Mouse (Mus musculus): ENCODE data around the gene Ddb1.

DNA sequence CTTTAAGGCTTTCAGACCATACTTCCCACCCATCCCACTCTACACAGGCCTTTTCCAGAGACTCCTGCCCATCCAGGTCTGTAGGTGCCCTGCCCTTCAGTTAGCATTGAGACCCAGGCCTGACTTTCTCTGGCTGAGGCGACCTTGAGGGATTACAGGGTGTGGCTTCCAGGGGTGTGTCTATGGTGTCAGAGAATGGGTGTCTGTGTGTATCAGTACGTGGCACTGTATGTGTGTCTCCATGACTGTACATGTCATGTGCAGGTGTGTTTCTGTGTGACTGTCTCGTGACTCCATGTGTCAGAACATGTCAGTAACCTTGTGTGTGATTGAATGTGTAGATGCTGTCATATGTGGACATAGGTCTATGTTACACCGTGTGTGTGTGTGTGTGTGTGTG lies 66.2 kb downstream of the Ddb1 start:
- no peak for TF ChIP-seq POLR2A (IDR thresholded peaks at IDR 0.05; ENCODE audit: low read depth, low read length)
- no peak for TF ChIP-seq CTCF (IDR thresholded peaks at IDR 0.05; ENCODE audit: borderline replicate concordance, insufficient read depth, low read length)
